Mouse (Mus musculus) brain, embryonic 14.5 days (tissue): ENCODE results near the gene Stab1.

Experiments
- CTCF ChIP-seq: fragments of 200-500 bp; IDR thresholded peaks from 2 replicates; pipeline ENCODE4 v1.5.1; 2012; ENCODE audit warnings: inconsistent platforms, mild to moderate bottlenecking, moderate library complexity, borderline replicate concordance; ENCODE audit not compliant: insufficient read depth, insufficient read length; ENCODE audit errors: extremely low read depth
- POLR2A ChIP-seq: fragments of 200-500 bp; IDR thresholded peaks from 2 replicates; pipeline ENCODE4 v1.6.1; 2012; ENCODE audit warnings: mild to moderate bottlenecking, inconsistent platforms, borderline replicate concordance; ENCODE audit not compliant: poor library complexity, insufficient read depth, insufficient read length, severe bottlenecking; ENCODE audit errors: extremely low read depth

DNA sequence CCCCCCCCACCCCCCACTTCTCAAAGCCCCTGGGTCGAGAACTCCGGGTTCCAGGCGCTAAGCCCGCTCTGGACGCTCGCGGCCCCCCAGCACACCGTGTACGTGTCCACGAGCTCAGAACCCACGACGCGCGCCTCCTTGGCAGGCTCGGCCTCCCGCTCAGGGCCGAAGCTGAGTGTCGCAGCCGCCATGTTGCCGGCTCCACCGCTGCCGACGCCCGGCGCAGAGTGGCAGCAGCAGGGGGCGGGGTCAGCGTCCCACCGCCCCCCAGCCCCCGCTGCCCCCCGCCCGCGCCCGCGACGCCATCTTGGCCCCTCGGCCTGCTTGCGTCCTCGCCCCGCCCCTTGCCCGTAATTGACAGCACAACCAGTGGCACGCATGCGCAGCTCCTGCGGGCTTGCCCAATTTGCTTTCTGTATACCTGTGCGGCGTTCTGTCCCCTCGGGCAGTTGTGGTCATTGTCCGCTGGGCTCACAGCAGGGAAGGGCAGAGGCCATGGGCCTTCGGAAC lies 38.1 kb upstream of the Stab1 start:
- TF ChIP-seq CTCF (no peak), POLR2A (peak; percentile 96)
